Mouse (Mus musculus): ENCODE results near the gene Spib.
A peak's percentile ranks its signal among the peaks of the same experiment; 100 is the strongest.

The Spib gene

DNA sequence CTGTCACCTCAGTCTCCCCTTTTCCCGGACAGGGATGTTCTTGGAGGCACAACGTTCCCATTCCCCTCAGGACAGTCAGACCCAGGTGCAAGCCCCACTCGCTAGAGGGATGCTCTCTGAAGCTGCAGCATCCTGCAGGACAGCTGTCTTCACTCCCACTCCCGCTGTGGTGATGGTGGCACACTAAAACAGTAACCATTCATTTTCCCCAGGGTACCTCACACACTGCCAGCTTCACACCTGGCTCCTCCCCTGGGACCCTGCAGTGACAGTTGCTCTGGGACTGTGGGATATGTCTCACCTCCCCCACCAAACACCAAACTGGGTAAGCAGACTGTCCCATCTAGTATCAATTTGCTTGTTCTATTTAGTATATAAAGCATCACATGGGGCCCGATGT, 15.9 kb upstream of the Spib start:
- DNase-seq = no peak

DNA sequence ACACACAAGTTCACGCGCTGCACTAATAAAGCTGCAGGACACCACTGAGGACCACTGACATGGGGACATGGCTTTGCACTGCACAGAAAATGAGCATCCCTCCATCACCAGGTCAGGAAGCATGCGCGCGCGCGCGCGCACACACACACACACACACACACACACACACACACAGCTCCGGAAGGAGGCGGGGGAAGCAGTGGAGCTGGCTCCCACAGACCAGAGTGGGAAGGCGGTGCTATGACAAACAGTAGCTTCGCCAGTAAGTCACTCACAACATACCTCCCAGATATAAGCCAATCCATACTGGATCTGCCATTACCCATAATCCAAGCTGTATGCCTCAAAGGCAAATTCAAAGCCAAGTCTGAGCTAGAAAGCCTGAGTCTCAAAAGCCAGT, 15.2 kb upstream of the Spib start:
- DNase-seq = no peak

DNA sequence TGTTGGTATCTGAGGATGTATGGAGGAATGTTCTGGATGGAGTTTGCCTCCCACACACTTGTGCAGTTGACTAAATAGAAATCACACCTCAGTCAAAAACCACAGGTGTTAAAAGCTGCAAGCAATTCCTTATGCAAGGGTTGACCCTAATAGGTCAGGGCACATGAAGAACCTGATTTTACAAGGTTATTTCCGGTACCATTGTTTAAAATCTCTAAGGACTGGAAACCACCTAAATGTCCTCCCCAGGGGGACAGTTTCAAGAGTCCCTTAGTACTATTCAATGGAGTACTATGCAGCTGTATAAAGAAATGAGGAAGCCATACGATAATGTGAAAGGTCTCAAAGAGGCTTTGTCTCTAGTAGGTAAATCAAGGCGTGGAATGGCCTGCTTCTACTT, 14.4 kb upstream of the Spib start:
- no peak for DNase-seq

- no peak for DNase-seq
These were observed 11.2 kb upstream of the Spib start for GRCm38 (mm10) chr7:44543071-44543470.

GRCm38 (mm10) chr7:44542555-44542954, 10.7 kb upstream of the Spib start:
- DNase-seq = no peak

GRCm38 (mm10) chr7:44538756-44539624, 7.1 kb upstream of the Spib start:
- DNase-seq = no peak

GRCm38 (mm10) chr7:44537496-44537895, 5.6 kb upstream of the Spib start:
- no peak for DNase-seq

DNA sequence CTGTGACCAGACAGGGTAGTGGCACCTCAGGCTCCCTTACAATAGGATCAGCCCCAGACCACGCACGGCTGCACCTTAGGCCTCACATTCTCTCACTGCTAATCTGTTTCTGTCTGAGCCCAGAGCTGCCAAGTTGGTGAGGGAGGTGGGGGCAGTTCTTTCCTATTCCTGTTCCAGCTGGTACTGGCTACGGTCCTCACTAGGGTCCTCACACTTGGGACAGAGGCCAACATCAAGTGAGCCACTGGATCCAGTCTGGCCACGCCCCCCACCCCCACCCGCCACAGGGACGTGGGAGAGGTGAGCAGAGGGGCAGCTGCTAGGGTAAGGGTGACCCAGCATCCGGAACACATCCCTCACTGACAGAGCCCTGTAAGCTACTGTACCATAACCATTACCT, 5.1 kb upstream of the Spib start:
- DNase-seq = no peak

DNA sequence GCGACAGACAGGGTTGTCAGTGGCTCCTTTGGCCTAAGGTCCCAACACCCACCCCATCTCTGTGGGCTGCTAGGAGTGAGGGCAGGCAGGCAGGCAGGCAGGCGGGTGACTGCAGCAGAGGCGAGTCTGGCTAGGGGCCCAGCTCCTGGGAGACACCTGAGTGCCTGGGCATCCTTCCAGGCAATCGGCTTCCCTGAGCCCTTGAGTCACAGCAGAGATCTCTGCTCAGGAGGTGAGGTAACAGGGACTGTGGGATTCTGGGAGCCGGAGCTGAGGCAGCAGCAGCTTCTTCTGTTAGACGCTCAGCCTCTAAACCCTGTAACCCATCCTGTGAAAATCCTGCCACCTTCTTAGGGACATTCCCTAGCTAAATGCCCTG, 4.7 kb upstream of the Spib start:
- DNase-seq = no peak

DNA sequence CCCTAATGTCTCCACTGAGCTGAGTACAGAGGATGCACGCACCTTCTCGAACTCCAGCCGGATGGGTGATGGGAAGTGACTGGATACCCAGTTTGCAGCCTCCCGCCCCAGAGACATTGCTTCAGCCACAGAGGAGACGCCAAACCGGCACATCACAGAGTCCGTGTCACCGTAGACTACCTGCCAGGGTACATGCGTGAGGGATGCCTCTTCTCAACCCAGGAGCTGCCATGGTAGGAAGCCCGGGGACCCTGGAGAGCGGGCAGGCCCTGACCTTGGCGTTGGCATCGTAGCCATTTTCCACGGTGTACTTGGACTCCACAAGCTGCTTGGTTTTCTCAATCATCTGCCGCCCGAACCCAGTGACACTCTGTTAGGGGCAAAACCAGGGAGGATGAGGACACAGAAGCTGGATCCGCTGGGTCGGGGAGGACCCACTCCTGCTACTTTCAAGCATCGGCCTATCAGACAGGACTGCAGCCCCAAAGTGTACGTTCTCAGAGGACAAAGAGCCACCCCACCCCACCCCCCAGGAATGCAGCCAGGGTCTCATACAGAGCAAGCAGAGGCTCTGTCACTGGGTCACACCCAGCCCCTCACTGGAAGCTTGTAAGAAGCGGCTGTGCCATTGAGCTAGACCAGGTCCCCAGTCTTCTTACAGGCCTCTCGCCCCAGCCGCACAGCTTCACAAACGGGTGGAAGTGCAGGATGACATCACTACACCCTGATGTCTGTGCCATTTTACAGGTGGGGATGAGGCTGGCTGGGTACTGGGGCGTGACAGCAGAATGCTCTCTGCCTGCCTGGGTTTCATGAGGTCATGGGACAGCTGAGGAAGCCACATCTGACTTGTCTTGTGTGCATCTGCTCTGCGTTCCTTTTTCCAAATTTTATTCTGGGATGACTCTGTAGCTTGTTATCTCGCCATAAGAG, 4.1 kb upstream of the Spib start:
- DNase-seq = no peak

GRCm38 (mm10) chr7:44534656-44535441, 3.0 kb upstream of the Spib start:
- no peak for DNase-seq

GRCm38 (mm10) chr7:44534242-44534641, 2.4 kb upstream of the Spib start:
- DNase-seq = no peak

GRCm38 (mm10) chr7:44533746-44534045, 1.8 kb upstream of the Spib start:
- no peak for DNase-seq

- no peak for DNase-seq
These were observed 1.3 kb upstream of the Spib start for GRCm38 (mm10) chr7:44532918-44533745.

GRCm38 (mm10) chr7:44531207-44531606, 664 bp downstream of the Spib start:
- no peak for DNase-seq

- no peak for DNase-seq
These were observed 1.4 kb downstream of the Spib start for GRCm38 (mm10) chr7:44530507-44530906.

GRCm38 (mm10) chr7:44529518-44529917, 2.4 kb downstream of the Spib start:
- no peak for DNase-seq

DNA sequence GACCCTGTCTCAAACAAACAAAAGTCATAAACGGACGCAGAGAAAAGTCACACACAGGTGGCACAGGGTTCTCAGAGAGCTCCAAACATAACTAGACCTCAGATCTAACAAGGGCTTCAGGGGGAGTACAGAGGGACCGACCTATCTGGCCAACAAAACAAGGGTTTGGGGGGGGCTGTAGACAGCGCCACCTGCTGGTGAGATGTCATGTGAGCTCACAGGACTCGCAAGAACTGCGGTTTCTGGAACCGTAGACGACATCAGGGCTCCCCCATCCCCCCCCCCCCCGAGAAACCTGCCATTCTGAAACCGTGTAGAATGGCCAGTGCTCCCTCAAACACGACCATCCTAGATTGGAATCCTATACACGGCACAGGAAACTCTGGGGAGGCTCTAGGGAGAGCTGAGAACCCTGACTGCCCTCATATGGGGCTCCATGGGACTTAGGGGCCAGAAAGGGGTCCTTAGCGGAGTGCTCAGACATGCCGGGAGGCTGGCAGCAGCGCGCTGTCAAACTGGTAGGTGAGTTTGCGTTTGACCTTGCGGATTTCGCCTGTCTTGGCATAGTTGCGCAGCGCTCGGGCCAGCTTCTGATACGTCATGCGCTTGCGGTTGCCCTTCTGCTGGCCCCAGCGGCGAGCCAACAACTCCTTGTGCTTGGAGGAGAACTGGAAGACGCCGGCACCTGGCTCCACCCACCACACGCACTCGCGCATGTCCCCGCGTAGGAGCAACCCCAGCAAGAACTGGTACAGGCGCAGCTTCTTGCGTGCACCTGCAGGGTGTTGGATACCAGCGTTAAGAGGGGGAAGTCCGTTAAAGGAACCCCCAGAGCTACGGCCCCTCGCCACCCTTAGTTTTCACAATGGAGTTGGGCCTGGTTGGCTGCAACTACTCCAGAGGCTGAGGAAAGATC, 4.1 kb downstream of the Spib start:
- DNase-seq = peak; percentile 77

GRCm38 (mm10) chr7:44526414-44527154, 5.3 kb downstream of the Spib start:
- no peak for DNase-seq

DNA sequence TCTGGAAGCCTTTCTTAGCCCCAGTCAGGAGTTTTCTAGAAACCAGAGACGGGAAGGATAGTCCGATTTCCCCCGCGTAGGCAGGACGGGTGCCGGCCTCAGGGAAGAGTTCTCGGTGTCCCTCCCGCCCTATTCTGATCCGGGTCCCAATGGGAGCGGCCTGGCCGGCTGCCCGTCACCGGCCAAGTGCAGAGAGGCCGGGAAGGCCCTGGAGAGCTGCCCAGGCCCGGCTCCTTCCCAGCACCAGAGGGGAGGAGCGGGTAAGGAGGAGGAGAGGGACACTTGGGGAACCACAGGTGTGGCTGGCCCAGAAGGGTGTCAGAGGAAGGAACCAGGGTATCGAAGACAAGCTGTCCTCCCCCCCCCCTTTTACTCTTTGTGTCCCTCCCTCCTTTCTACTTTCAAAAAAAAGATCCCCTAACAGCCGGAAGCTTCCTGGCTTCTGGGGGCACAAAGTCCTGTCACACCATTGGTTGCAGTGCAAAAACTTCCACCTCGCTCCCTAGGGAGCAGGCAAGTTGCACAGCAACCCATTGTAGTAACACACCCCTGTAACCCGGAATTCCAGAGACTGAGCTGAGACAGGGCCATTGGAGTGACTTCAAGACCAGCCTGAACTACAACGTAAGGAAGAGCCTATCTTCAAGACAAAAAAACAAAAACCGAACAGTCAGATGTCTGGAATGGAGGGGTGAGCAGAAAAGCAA, 6.6 kb downstream of the Spib start:
- DNase-seq = no peak

Measured in liver (tissue).